Mouse (Mus musculus) kidney, embryonic 16.5 days (tissue): Measurements from ENCODE around the gene Plce1. TPM values are rescaled to one million over a fixed set of nuclear protein-coding genes. Genes with fewer than 3 reads are reported as not detected.

Source experiments
- ATAC-seq: fragments of 200-750 bp; cut with Nextera tagmentation; 2 replicates; pipeline ENCODE4 v1.8.0; 2017; ENCODE audit warnings: moderate TSS enrichment; ENCODE audit not compliant: low FRiP score, low TSS enrichment
- H3K27ac ChIP-seq: fragments of 300-500 bp; sonication (generic); 2 replicates; pipeline ENCODE4 v1.5.1; 2014; ENCODE audit warnings: low read length
- H3K27me3 ChIP-seq: fragments of 300-500 bp; sonication (generic); 2 replicates; pipeline ENCODE4 v1.6.1; 2014; ENCODE audit warnings: low read length, control low read depth, mixed read lengths; ENCODE audit not compliant: insufficient read depth
- H3K36me3 ChIP-seq: fragments of 300-500 bp; sonication (generic); 2 replicates; pipeline ENCODE4 v1.6.1; 2014; ENCODE audit warnings: low read length, control low read depth, mixed read lengths; ENCODE audit not compliant: insufficient read depth
- H3K4me1 ChIP-seq: fragments of 300-500 bp; sonication (generic); 2 replicates; pipeline ENCODE4 v1.6.1; 2014; ENCODE audit warnings: low read length, control low read depth, mixed read lengths; ENCODE audit not compliant: insufficient read depth
- H3K4me2 ChIP-seq: fragments of 300-500 bp; sonication (generic); replicated peaks from 2 replicates; pipeline ENCODE4 v1.6.1; 2014; ENCODE audit warnings: low read depth, low read length
- H3K4me3 ChIP-seq: fragments of 300-500 bp; sonication (generic); 2 replicates; pipeline ENCODE4 v1.5.1; 2014; ENCODE audit warnings: mild to moderate bottlenecking, low read length
- H3K9ac ChIP-seq: fragments of 300-500 bp; sonication (generic); replicated peaks from 2 replicates; pipeline ENCODE4 v1.6.1; 2014; ENCODE audit warnings: low read length
- H3K9me3 ChIP-seq: fragments of 300-500 bp; sonication (generic); 2 replicates; pipeline ENCODE4 v1.6.1; 2016; ENCODE audit warnings: low read length, control low read depth
- WGBS: fragments of 180-500 bp; shearing (Covaris S2); extraction: QIAGEN DNeasy Blood & Tissue Kit; methylation state at CpG from one replicate; pipeline ENCODE4 v1.1.7; 2014; 5-methylcytosine and 5-hydroxymethylcytosine counted together
- polyA plus RNA-seq: library from polyadenylated mRNA; unstranded; fragments of >200 nt; fragmentation: Nextera tagmentation; extraction: Ambion mirVana; gene quantifications from 2 replicates; pipeline ENCODE4 v1.2.1, GENCODE M21; 2015

Gene Plce1
- polyA plus RNA-seq = 3.0 and 3.2 TPM in 2 replicates

- WGBS = under 1% methylated on average over 70 of the region's 90 CpGs
- H3K36me3 ChIP-seq = no peaks in the 10 kb centered on the region
- H3K27me3 ChIP-seq = peaks cover 19% of the 10 kb centered on the region
- peak within 1 kb of the TSS; percentile 97 for H3K4me2 ChIP-seq
- no peak within 1 kb of the TSS for H3K27ac ChIP-seq
- peak; percentile 89 for ATAC-seq
- H3K4me1 ChIP-seq = peaks cover 20% of the 10 kb centered on the region
- H3K9ac ChIP-seq = peak within 1 kb of the TSS; percentile 64
- H3K4me3 ChIP-seq = peak within 1 kb of the TSS; percentile 57
- no peaks in the 10 kb centered on the region for H3K9me3 ChIP-seq
Observed at GRCm38 (mm10) chr19:38480731-38481621, at the start of gene Plce1. Gene Plce1 (plus strand): TSS chr19:38481109.

- no peaks in the 10 kb centered on the region for H3K27me3 ChIP-seq
- H3K36me3 ChIP-seq = no peaks in the 10 kb centered on the region
- H3K9me3 ChIP-seq = peaks cover 4% of the 10 kb centered on the region
- H3K9ac ChIP-seq = no peak overlapping the region
- 83% methylated on average over 7 of the region's 7 CpGs for WGBS
- no peak for ATAC-seq
- H3K4me3 ChIP-seq = no peak overlapping the region
- no peak overlapping the region for H3K27ac ChIP-seq
- no peak overlapping the region for H3K4me2 ChIP-seq
- no peaks in the 10 kb centered on the region for H3K4me1 ChIP-seq
Observed at GRCm38 (mm10) chr19:38431326-38431725, 49.6 kb upstream of the Plce1 start.

GRCm38 (mm10) chr19:38432021-38432420 lies 48.9 kb upstream of the Plce1 start:
- H3K27me3 ChIP-seq = no peaks in the 10 kb centered on the region
- H3K4me1 ChIP-seq = no peaks in the 10 kb centered on the region
- no peak overlapping the region for H3K27ac ChIP-seq
- no peak for ATAC-seq
- H3K9me3 ChIP-seq = peaks cover 4% of the 10 kb centered on the region
- H3K4me2 ChIP-seq = no peak overlapping the region
- WGBS = 86% methylated on average over 3 of the region's 3 CpGs
- no peaks in the 10 kb centered on the region for H3K36me3 ChIP-seq
- no peak overlapping the region for H3K4me3 ChIP-seq
- H3K9ac ChIP-seq = no peak overlapping the region

- Histone ChIP-seq H3K27ac (no peak overlapping the region), H3K36me3 (no peaks in the 10 kb centered on the region), H3K9ac (no peak overlapping the region), H3K27me3 (no peaks in the 10 kb centered on the region), H3K4me2 (no peak overlapping the region), H3K4me3 (no peak overlapping the region), H3K4me1 (no peaks in the 10 kb centered on the region), H3K9me3 (peaks cover 4% of the 10 kb centered on the region)
- WGBS = 77% methylated on average over 2 of the region's 2 CpGs
- ATAC-seq = no peak
Observed at GRCm38 (mm10) chr19:38433381-38433780, 47.5 kb upstream of the Plce1 start.

GRCm38 (mm10) chr19:38435221-38435620 lies 45.7 kb upstream of the Plce1 start:
- Histone ChIP-seq H3K27me3 (no peaks in the 10 kb centered on the region), H3K9ac (no peak overlapping the region), H3K4me2 (no peak overlapping the region), H3K9me3 (peaks cover 4% of the 10 kb centered on the region), H3K36me3 (no peaks in the 10 kb centered on the region), H3K27ac (no peak overlapping the region), H3K4me3 (no peak overlapping the region), H3K4me1 (no peaks in the 10 kb centered on the region)
- 91% methylated on average over 15 of the region's 15 CpGs for WGBS
- no peak for ATAC-seq

GRCm38 (mm10) chr19:38441860-38442259 lies 39.0 kb upstream of the Plce1 start:
- no peak overlapping the region for H3K9ac ChIP-seq
- no peaks in the 10 kb centered on the region for H3K4me1 ChIP-seq
- H3K27ac ChIP-seq = no peak overlapping the region
- no peaks in the 10 kb centered on the region for H3K36me3 ChIP-seq
- H3K4me2 ChIP-seq = no peak overlapping the region
- H3K4me3 ChIP-seq = no peak overlapping the region
- no peaks in the 10 kb centered on the region for H3K9me3 ChIP-seq
- ATAC-seq = no peak
- H3K27me3 ChIP-seq = no peaks in the 10 kb centered on the region
- WGBS = 49% methylated on average over 8 of the region's 8 CpGs

GRCm38 (mm10) chr19:38445758-38446157 lies 35.2 kb upstream of the Plce1 start:
- no peaks in the 10 kb centered on the region for H3K4me1 ChIP-seq
- H3K9me3 ChIP-seq = no peaks in the 10 kb centered on the region
- H3K36me3 ChIP-seq = no peaks in the 10 kb centered on the region
- H3K4me2 ChIP-seq = no peak overlapping the region
- ATAC-seq = no peak
- H3K9ac ChIP-seq = no peak overlapping the region
- no peak overlapping the region for H3K27ac ChIP-seq
- WGBS = 26% methylated on average over 5 of the region's 5 CpGs
- no peaks in the 10 kb centered on the region for H3K27me3 ChIP-seq
- no peak overlapping the region for H3K4me3 ChIP-seq

GRCm38 (mm10) chr19:38455228-38455627 lies 25.7 kb upstream of the Plce1 start:
- WGBS = 75% methylated on average over 10 of the region's 10 CpGs
- Histone ChIP-seq H3K9me3 (peaks cover 5% of the 10 kb centered on the region), H3K36me3 (no peaks in the 10 kb centered on the region), H3K4me3 (no peak overlapping the region), H3K27ac (no peak overlapping the region), H3K4me1 (no peaks in the 10 kb centered on the region), H3K9ac (no peak overlapping the region), H3K4me2 (no peak overlapping the region), H3K27me3 (no peaks in the 10 kb centered on the region)
- no peak for ATAC-seq

- Histone ChIP-seq H3K4me3 (no peak overlapping the region), H3K4me1 (no peaks in the 10 kb centered on the region), H3K36me3 (no peaks in the 10 kb centered on the region), H3K9me3 (peaks cover 5% of the 10 kb centered on the region), H3K4me2 (no peak overlapping the region), H3K9ac (no peak overlapping the region), H3K27me3 (no peaks in the 10 kb centered on the region), H3K27ac (no peak overlapping the region)
- WGBS = 95% methylated on average over 9 of the region's 9 CpGs
- no peak for ATAC-seq
Observed at GRCm38 (mm10) chr19:38458996-38459395, 21.9 kb upstream of the Plce1 start.

- Histone ChIP-seq H3K4me2 (no peak overlapping the region), H3K9me3 (peaks cover 5% of the 10 kb centered on the region), H3K4me3 (no peak overlapping the region), H3K4me1 (no peaks in the 10 kb centered on the region), H3K27me3 (no peaks in the 10 kb centered on the region), H3K27ac (no peak overlapping the region), H3K36me3 (no peaks in the 10 kb centered on the region), H3K9ac (no peak overlapping the region)
- 88% methylated on average over 4 of the region's 4 CpGs for WGBS
- no peak for ATAC-seq
Observed at GRCm38 (mm10) chr19:38460696-38461095, 20.2 kb upstream of the Plce1 start.
